In genomic region chr14:27397526-27397925, GRCm38 (mm10) we compare ENCODE assay signal across 16 mouse cellular contexts. TPM values are rescaled to one million over a fixed set of nuclear protein-coding genes. Genes with fewer than 3 reads are reported as not detected.
DNase-seq lines count a peak whose midpoint lies in the region; ATAC-seq lines count a peak whose summit lies in the region.
"Had no signal": no experiment of that assay in that cellular context is flagged by ENCODE, and none has a peak within 500 bp of the region (broad histone marks: within the 10 kb centered on the region; RNA-seq: fewer than 3 reads in every experiment).

No protein-coding gene starts in this region.

- H3K4me3 ChIP-seq in midbrain, embryonic 14.5 days (replicated peaks; ENCODE audit: low read depth, low read length) = no peak overlapping the region
- no peak overlapping the region for H3K4me3 ChIP-seq in midbrain, embryonic 10.5 days
- H3K4me3 ChIP-seq: erythroblast, embryonic 14.5 days; megakaryocyte, embryonic 14.5 days had no signal

- H3K27me3 ChIP-seq in midbrain, embryonic 14.5 days (ENCODE audit: control insufficient read depth, insufficient read depth, low read length) = no peaks in the 10 kb centered on the region
- no peaks in the 10 kb centered on the region for H3K27me3 ChIP-seq in midbrain, embryonic 10.5 days (ENCODE audit: low read depth, poor library complexity, severe bottlenecking)
- H3K27me3 ChIP-seq: megakaryocyte, embryonic 14.5 days; Patski had no signal

- ATAC-seq in midbrain, embryonic 14.5 days (ENCODE audit: low FRiP score, low TSS enrichment) = no peak
- ATAC-seq in hematopoietic stem cell, adult 5-6 weeks (replicated peaks in 1 of 2; ENCODE audit: insufficient read depth in 1 of 2, low FRiP score in 2 of 2, low TSS enrichment in 1 of 2, low read depth in 1 of 2, poor library complexity in 2 of 2, severe bottlenecking in 2 of 2) = peak; percentile 83 to 86
- ATAC-seq: forebrain, embryonic 16.5 days; Patski had no signal

- H3K4me1 ChIP-seq in midbrain, embryonic 14.5 days (ENCODE audit: control insufficient read depth, insufficient read depth, low read length) = no peaks in the 10 kb centered on the region
- H3K4me1 ChIP-seq in midbrain, embryonic 10.5 days = no peaks in the 10 kb centered on the region

- H3K27ac ChIP-seq in midbrain, embryonic 14.5 days (replicated peaks; ENCODE audit: low read depth, low read length) = 0 out of 2 replicates have a peak overlapping the region, but pooled peaks have one; percentile 6
- no peak overlapping the region for H3K27ac ChIP-seq in midbrain, embryonic 10.5 days (replicated peaks)
- H3K27ac ChIP-seq: stomach, postnatal 0 days had no signal

- H3K9ac ChIP-seq in midbrain, embryonic 14.5 days (replicated peaks; ENCODE audit: low read length) = no peak overlapping the region

- DNase-seq in heart, adult 11 months = peak; percentile 88
- DNase-seq in heart, adult 18-20 months = no peak
- DNase-seq in midbrain, embryonic 14.5 days = peak; percentile 32
- no peak for DNase-seq in midbrain, embryonic 10.5 days (ENCODE audit: low spot score)
- DNase-seq in layer of hippocampus, adult 8-10 months (ENCODE audit: low spot score in 2 of 2) = no peak
- no peak for DNase-seq in thymus, postnatal 36 days
- DNase-seq: adrenal gland, postnatal 36 days; heart, postnatal 4 days; left cerebral cortex, postnatal 4 days; lung, adult 18-20 months had no signal

- WGBS in midbrain, embryonic 14.5 days = 78% methylated on average over 6 of the region's 6 CpGs
- WGBS in midbrain, embryonic 10.5 days = 92% methylated on average over 6 of the region's 6 CpGs

- no peaks in the 10 kb centered on the region for H3K36me3 ChIP-seq in midbrain, embryonic 14.5 days (ENCODE audit: control insufficient read depth, insufficient read depth, low read length)
- no peaks in the 10 kb centered on the region for H3K36me3 ChIP-seq in midbrain, embryonic 10.5 days

- H3K4me2 ChIP-seq in midbrain, embryonic 14.5 days (ENCODE audit: low read length) = no peak overlapping the region

- H3K9me3 ChIP-seq in midbrain, embryonic 14.5 days (ENCODE audit: control insufficient read depth, low read length) = no peaks in the 10 kb centered on the region
- no peaks in the 10 kb centered on the region for H3K9me3 ChIP-seq in midbrain, embryonic 10.5 days (replicated peaks)
- H3K9me3 ChIP-seq: megakaryocyte, embryonic 14.5 days had no signal

RNA-seq across cellular contexts. Expression of gene Fam208a, which starts 31.1 kb away (rescaled TPM):
- 10 to 100 TPM in 1 of 2 experiments, 1 to 10 TPM in 1; 8.9 to 10.6 TPM for total RNA-seq in heart, adult 18-20 months (2021)
- 19.1 TPM in 2 replicates for polyA plus RNA-seq in midbrain, embryonic 14.5 days (2014; fragmentation: Nextera tagmentation; extraction: Ambion mirVana)
- polyA plus RNA-seq in midbrain, embryonic 10.5 days (2016; fragmentation: Nextera tagmentation; extraction: Ambion mirVana) = 12.1 and 12.9 TPM in 2 replicates
- total RNA-seq in hematopoietic stem cell, adult 5-6 weeks (2017) = 39.2 and 48.5 TPM in 2 replicates
- total RNA-seq in layer of hippocampus, adult 8-10 months (2022) = 10 to 100 TPM; 27.0 to 38.8 (median 33.1) TPM

Comparison
In these comparisons a context has a peak if more than half of its experiments do, and no peak if none do; other contexts are left out.
1. DNase-seq: peak in heart, adult 11 months (single experiment) and midbrain, embryonic 14.5 days (single experiment); none in heart, adult 18-20 months (0 of 2), midbrain, embryonic 10.5 days (single experiment), layer of hippocampus, adult 8-10 months (0 of 2) and thymus, postnatal 36 days (0 of 2).